Mouse (Mus musculus) lung, postnatal 0 days (tissue): Measurements from ENCODE around the gene Prkch.

Source experiments
- CTCF ChIP-seq: IDR thresholded peaks from 2 replicates; pipeline ENCODE4 v1.5.1; 2016; ENCODE audit warnings: antibody characterized with exemption, mild to moderate bottlenecking
- EP300 ChIP-seq: IDR thresholded peaks from 2 replicates; pipeline ENCODE4 v1.6.1; 2016; ENCODE audit warnings: antibody characterized with exemption, mild to moderate bottlenecking, control low read depth

GRCm38 (mm10) chr12:73727046-73727445, 142.4 kb downstream of the Prkch start:
- TF ChIP-seq EP300 (no peak), CTCF (no peak)
